Mouse (Mus musculus) kidney, postnatal 14 days (tissue): Measurements from ENCODE around the gene Rfc5.
"Not testable (repeated sequence)": the region's sequence is repeated elsewhere in the genome, so short reads cannot be mapped to it uniquely, and the experiment has no call there.

ENCODE experiments used
- DNase-seq: peaks from one replicate; pipeline ENCODE4 v3.0.0; 2022; ENCODE audit warnings: mixed read lengths

The Rfc5 gene

DNA sequence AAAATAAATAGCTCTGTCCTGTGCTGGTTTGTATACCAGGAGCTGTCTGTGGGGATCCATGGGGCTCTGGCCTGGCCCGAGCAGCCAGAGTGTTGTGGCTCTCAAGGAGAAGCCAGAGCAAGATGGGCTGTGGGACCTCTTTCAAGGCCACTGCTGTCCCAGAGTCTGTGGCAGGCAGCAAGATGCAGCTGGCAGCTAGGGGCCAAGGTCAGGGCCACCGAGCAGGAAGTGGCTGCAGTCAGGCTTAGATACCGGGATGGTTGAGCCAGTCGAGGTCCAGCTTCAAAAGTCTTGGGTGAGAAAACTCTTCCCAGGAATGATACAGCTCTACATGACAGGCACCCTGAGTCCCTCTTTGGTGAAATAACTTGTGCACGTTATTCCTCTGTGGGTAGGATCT is 41.8 kb downstream of the Rfc5 start:
- DNase-seq: no peak

DNA sequence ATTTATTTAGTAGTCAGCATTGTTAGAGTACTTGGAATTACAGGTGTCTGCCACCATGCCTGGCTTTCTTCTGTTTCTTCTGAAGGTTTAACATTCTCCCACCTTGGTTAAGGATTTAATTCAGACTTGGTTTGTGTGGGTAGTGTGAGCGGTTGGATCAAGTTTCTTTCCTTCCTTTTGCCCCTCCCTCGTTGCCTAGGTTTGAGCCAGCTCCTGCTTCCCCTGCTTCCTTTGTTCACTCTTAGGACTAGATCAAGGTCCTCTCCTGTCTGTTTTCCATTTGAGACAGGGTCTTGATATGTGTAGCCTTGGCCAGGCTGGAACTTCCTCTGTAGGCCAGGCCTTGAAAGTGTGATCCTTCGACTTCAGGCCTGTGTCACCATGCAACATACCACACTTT is 42.6 kb downstream of the Rfc5 start:
- no peak for DNase-seq

DNA sequence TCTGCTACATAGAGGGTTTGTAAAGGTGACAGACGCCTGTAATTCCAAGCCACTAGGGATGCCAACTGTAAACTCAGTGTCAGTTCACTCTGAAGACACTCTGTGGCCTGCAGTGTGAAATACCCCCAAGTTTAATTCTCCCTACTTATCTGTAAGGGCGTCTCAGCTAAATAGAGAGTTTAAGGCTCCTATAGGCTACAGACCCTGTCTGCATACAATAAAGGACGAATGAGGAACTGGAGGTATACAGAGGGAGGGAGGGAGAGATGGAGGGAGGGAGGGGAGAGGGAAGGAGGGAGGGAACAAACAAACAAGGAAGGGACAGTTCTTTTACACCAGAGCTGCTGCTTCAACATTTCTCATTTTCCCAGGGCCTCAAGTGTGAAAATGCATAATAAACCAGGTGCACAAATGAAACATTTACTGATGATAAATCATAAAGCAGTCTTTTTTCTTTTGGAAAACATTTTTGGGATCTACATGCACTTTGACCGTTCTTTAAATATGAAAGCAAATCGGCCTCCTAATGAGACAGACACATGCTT is 43.3 kb downstream of the Rfc5 start:
- DNase-seq: no peak

- DNase-seq: not testable (repeated sequence)
Measured at GRCm38 (mm10) chr5:117344496-117344895, 44.4 kb downstream of the Rfc5 start.

GRCm38 (mm10) chr5:117341896-117342295 is 47.0 kb downstream of the Rfc5 start:
- no peak for DNase-seq

- DNase-seq: no peak
Measured at GRCm38 (mm10) chr5:117340081-117340480, 48.8 kb downstream of the Rfc5 start.

GRCm38 (mm10) chr5:117338503-117338902 is 50.3 kb downstream of the Rfc5 start:
- no peak for DNase-seq

- no peak for DNase-seq
Measured at GRCm38 (mm10) chr5:117337999-117338398, 50.8 kb downstream of the Rfc5 start.

DNA sequence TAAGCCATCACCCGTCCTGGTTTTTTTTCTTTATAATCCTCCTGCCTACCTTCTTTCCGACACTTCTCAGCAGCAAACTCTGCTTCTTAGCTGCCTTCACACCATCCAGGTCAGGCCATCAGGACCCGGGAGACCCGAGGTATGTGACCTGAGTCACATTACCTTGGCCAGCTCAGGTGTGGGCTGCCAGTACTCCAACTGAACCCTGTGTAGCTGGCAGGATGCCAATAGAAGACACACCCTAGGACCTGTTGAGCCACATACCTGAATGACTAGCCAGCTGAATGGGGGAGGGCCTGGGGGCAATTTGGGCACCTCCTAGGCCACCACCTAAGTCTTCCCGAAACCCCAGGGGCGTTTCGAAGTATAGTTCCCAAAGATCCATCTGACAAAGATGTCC is 58.4 kb downstream of the Rfc5 start:
- DNase-seq: peak; percentile 40
